Mouse (Mus musculus) activated CD4-positive, CD25-positive, alpha-beta regulatory T cell, adult 4 months (primary cell): ENCODE results near the gene Map10. TPM values are rescaled to one million over a fixed set of nuclear protein-coding genes. Genes with fewer than 3 reads are reported as not detected.
A peak's percentile ranks its signal among the peaks of the same experiment; 100 is the strongest.

Source experiments
- ATAC-seq: one replicate; pipeline ENCODE4 v1.8.0; 2017
- polyA plus RNA-seq, 2 experiments: library from polyadenylated mRNA; unstranded; fragments of 100-300 nt; shearing (Covaris generic); gene quantifications; one replicate each; pipeline ENCODE4 v1.2.1; 2017

The Map10 gene
- polyA plus RNA-seq, 2 experiments from 2014 or later = 0.17 to 0.46 TPM

GRCm38 (mm10) chr8:125670906-125671305, 1.3 kb downstream of the Map10 start:
- ATAC-seq = no peak

GRCm38 (mm10) chr8:125671371-125671770, 1.8 kb downstream of the Map10 start:
- no peak for ATAC-seq

- no peak for ATAC-seq
Measured at GRCm38 (mm10) chr8:125675796-125676195, 6.2 kb downstream of the Map10 start.

- no peak for ATAC-seq
Measured at GRCm38 (mm10) chr8:125677484-125677883, 7.9 kb downstream of the Map10 start.

- no peak for ATAC-seq
Measured at GRCm38 (mm10) chr8:125678854-125679648, 9.4 kb downstream of the Map10 start.

GRCm38 (mm10) chr8:125680851-125681408, 11.3 kb downstream of the Map10 start:
- ATAC-seq = peak; percentile 32

GRCm38 (mm10) chr8:125685216-125685760, 15.7 kb downstream of the Map10 start:
- ATAC-seq = no peak

GRCm38 (mm10) chr8:125686221-125686865, 16.7 kb downstream of the Map10 start:
- ATAC-seq = no peak

GRCm38 (mm10) chr8:125690166-125690915, 20.7 kb downstream of the Map10 start:
- ATAC-seq = no peak

- no peak for ATAC-seq
Measured at GRCm38 (mm10) chr8:125690961-125691360, 21.3 kb downstream of the Map10 start.

- no peak for ATAC-seq
Measured at GRCm38 (mm10) chr8:125692447-125692846, 22.8 kb downstream of the Map10 start.

GRCm38 (mm10) chr8:125693197-125693596, 23.6 kb downstream of the Map10 start:
- no peak for ATAC-seq

- ATAC-seq = no peak
Measured at GRCm38 (mm10) chr8:125695951-125696350, 26.3 kb downstream of the Map10 start.

GRCm38 (mm10) chr8:125699391-125700025, 29.9 kb downstream of the Map10 start:
- ATAC-seq = no peak

GRCm38 (mm10) chr8:125700407-125700806, 30.8 kb downstream of the Map10 start:
- ATAC-seq = no peak

- no peak for ATAC-seq
Measured at GRCm38 (mm10) chr8:125702868-125703473, 33.4 kb downstream of the Map10 start.

- ATAC-seq = no peak
Measured at GRCm38 (mm10) chr8:125704434-125704833, 34.8 kb downstream of the Map10 start.

GRCm38 (mm10) chr8:125705816-125706215, 36.2 kb downstream of the Map10 start:
- no peak for ATAC-seq

GRCm38 (mm10) chr8:125709171-125709570, 39.6 kb downstream of the Map10 start:
- ATAC-seq = no peak

- no peak for ATAC-seq
Measured at GRCm38 (mm10) chr8:125711514-125711913, 41.9 kb downstream of the Map10 start.

GRCm38 (mm10) chr8:125716211-125716610, 46.6 kb downstream of the Map10 start:
- ATAC-seq = no peak

- no peak for ATAC-seq
Measured at GRCm38 (mm10) chr8:125716613-125717012, 47.0 kb downstream of the Map10 start.
